8 mouse cellular contexts compared by ENCODE assay signal in the genomic region with DNA sequence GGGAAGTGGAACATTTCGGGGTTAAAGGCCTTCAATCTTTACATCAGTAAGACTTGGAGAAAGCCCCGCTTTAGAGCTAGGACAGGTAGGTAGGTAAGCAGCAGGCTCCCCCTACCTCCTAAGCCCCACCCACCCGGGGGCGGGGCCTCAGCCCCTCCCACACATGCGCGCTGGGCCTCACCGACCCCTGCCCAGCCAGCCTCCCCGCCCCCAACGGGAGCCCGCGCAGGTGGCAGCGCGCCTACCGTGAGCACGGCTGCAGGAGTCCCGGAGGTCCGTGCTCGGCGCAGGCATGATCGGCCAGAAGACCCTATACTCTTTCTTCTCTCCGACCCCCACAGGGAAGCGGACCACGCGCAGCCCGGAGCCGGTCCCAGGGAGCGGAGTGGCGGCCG. TPM values are rescaled to one million over a fixed set of nuclear protein-coding genes. Genes with fewer than 3 reads are reported as not detected.
DNase-seq lines count a peak whose midpoint lies in the region; ATAC-seq and TF ChIP-seq lines count a peak whose summit lies in the region.

TSS of gene Ung (plus strand) at position 176 of the 395 bp plus-strand sequence.

- peak within 1 kb of the TSS; percentile 98 for H3K4me2 ChIP-seq in forebrain, embryonic 15.5 days (replicated peaks)
- peak within 1 kb of the TSS; percentile 98 for H3K4me2 ChIP-seq in hindbrain, postnatal 0 days (ENCODE audit: low read depth, low read length)
- H3K4me2 ChIP-seq in liver, embryonic 16.5 days (ENCODE audit: low read depth, low read length), result peak within 1 kb of the TSS; percentile 100

- intact Hi-C loops in left cerebral cortex, postnatal 25 days (cut with DNase I), result loop anchor here (10.0 kb wide), 1 partner anchor 175 kb away; no protein-coding TSS in a partner anchor

- no peaks in the 10 kb centered on the region for H3K27me3 ChIP-seq in forebrain, embryonic 15.5 days
- no peaks in the 10 kb centered on the region for H3K27me3 ChIP-seq in hindbrain, postnatal 0 days (ENCODE audit: insufficient read depth, low read length)
- no peaks in the 10 kb centered on the region for H3K27me3 ChIP-seq in liver, embryonic 16.5 days (ENCODE audit: control insufficient read depth, insufficient read depth, low read depth, low read length)

- H3K36me3 ChIP-seq in forebrain, embryonic 15.5 days, result 0 out of 2 replicates have a peak, but pooled peaks cover 2% of the 10 kb centered on the region
- no peaks in the 10 kb centered on the region for H3K36me3 ChIP-seq in hindbrain, postnatal 0 days (ENCODE audit: insufficient read depth, low read length)
- no peaks in the 10 kb centered on the region for H3K36me3 ChIP-seq in liver, embryonic 16.5 days (ENCODE audit: control insufficient read depth, insufficient read depth)

- no peaks in the 10 kb centered on the region for H3K9me3 ChIP-seq in forebrain, embryonic 15.5 days
- no peaks in the 10 kb centered on the region for H3K9me3 ChIP-seq in hindbrain, postnatal 0 days (ENCODE audit: low read length)
- H3K9me3 ChIP-seq in liver, embryonic 16.5 days (replicated peaks; ENCODE audit: control insufficient read depth, low read length), result no peaks in the 10 kb centered on the region

- TF ChIP-seq CTCF in hindbrain, postnatal 0 days (IDR thresholded peaks at IDR 0.05; ENCODE audit: low read depth), result no peak
- TF ChIP-seq CTCF in olfactory bulb, adult 2 months (IDR thresholded peaks at IDR 0.05; ENCODE audit: insufficient read depth, low read depth, low read length), result no peak

- DNase-seq in heart, adult 18-20 months, result no peak
- no peak for DNase-seq in heart, adult 11 months
- peak; percentile 15 for DNase-seq in c-Kit-negative CD71-positive TER-119-positive erythroid progenitor cells, embryonic 14.5 days (ENCODE audit: low read depth, low spot score)
- DNase-seq in hindbrain, postnatal 0 days (ENCODE audit: low spot score), result peak; percentile 81
- no peak for DNase-seq in left cerebral cortex, postnatal 25 days (ENCODE audit: low spot score in 2 of 2)

- peak; percentile 41 for ATAC-seq in forebrain, embryonic 15.5 days (replicated peaks)
- peak; percentile 35 for ATAC-seq in hindbrain, postnatal 0 days
- ATAC-seq in liver, embryonic 16.5 days (ENCODE audit: low read depth), result peak; percentile 22; the same call in 1 of the 2 replicates

- H3K4me1 ChIP-seq in forebrain, embryonic 15.5 days, result peaks cover 24% of the 10 kb centered on the region
- H3K4me1 ChIP-seq in hindbrain, postnatal 0 days (ENCODE audit: insufficient read depth, low read length), result no peaks in the 10 kb centered on the region; the same call in 1 of the 2 replicates
- H3K4me1 ChIP-seq in liver, embryonic 16.5 days (ENCODE audit: control insufficient read depth, low read depth, low read length), result peaks cover 56% of the 10 kb centered on the region
- H3K4me1 ChIP-seq in olfactory bulb, adult 2 months (ENCODE audit: control insufficient read depth, insufficient read depth, low read length), result peaks cover 28% of the 10 kb centered on the region

- peak within 1 kb of the TSS; percentile 53 for H3K27ac ChIP-seq in forebrain, embryonic 15.5 days (replicated peaks)
- H3K27ac ChIP-seq in hindbrain, postnatal 0 days, result peak within 1 kb of the TSS; percentile 56; the same call in 1 of the 2 replicates
- peak within 1 kb of the TSS; percentile 74 for H3K27ac ChIP-seq in liver, embryonic 16.5 days (ENCODE audit: low read length)
- no peak within 1 kb of the TSS for H3K27ac ChIP-seq in olfactory bulb, adult 2 months (ENCODE audit: insufficient read depth, low read depth, low read length)

- peak within 1 kb of the TSS; percentile 84 for H3K4me3 ChIP-seq in forebrain, embryonic 15.5 days
- H3K4me3 ChIP-seq in hindbrain, postnatal 0 days (ENCODE audit: low read length), result peak within 1 kb of the TSS; percentile 80
- peak within 1 kb of the TSS; percentile 79 for H3K4me3 ChIP-seq in liver, embryonic 16.5 days (ENCODE audit: low read depth, low read length)
- peak within 1 kb of the TSS; percentile 97 for H3K4me3 ChIP-seq in olfactory bulb, adult 2 months (ENCODE audit: insufficient read depth, low read depth, low read length)

- under 1% methylated on average over 29 of the region's 29 CpGs for WGBS in forebrain, embryonic 15.5 days
- under 1% methylated on average over 29 of the region's 29 CpGs for WGBS in hindbrain, postnatal 0 days
- 2% methylated on average over 29 of the region's 29 CpGs for WGBS in liver, embryonic 16.5 days (ENCODE audit: insufficient replicate concordance)
- under 1% methylated on average over 29 of the region's 29 CpGs for WGBS in olfactory bulb, adult 2 months

- TF ChIP-seq POLR2A in olfactory bulb, adult 2 months (IDR thresholded peaks at IDR 0.05; ENCODE audit: insufficient read depth, low read depth, low read length), result no peak

- H3K9ac ChIP-seq in forebrain, embryonic 15.5 days (replicated peaks), result peak within 1 kb of the TSS; percentile 57
- H3K9ac ChIP-seq in hindbrain, postnatal 0 days (replicated peaks; ENCODE audit: low read length), result peak within 1 kb of the TSS; percentile 52
- peak within 1 kb of the TSS; percentile 65 for H3K9ac ChIP-seq in liver, embryonic 16.5 days (ENCODE audit: low read depth, low read length)

RNA-seq across cellular contexts. Expression of gene Ung, which starts in this region (rescaled TPM):
- 10 to 100 TPM; 24.8 to 26.0 TPM for total RNA-seq in heart, adult 18-20 months (2021)
- polyA plus RNA-seq in forebrain, embryonic 15.5 days (2015; fragmentation: Nextera tagmentation; extraction: Ambion mirVana), result 22.7 and 25.8 TPM in 2 replicates
- 13.8 and 15.5 TPM in 2 replicates for total RNA-seq in hindbrain, postnatal 0 days (2014; rRNA removed)
- 13.8 and 14.0 TPM in 2 replicates for polyA plus RNA-seq in hindbrain, postnatal 0 days (2015; fragmentation: Nextera tagmentation; extraction: Ambion mirVana)
- 13.7 and 15.2 TPM in 2 replicates for polyA plus RNA-seq in liver, embryonic 16.5 days (2015; fragmentation: Nextera tagmentation; extraction: Ambion mirVana)
- not detected in 2 replicates for polyA plus RNA-seq in olfactory bulb, adult 2 months (2012; ENCODE audit: insufficient read depth, insufficient read length, low replicate concordance, missing spikeins)
- 1 to 10 TPM; 3.4 to 4.9 TPM for total RNA-seq in left cerebral cortex, postnatal 25 days (2021)

Comparison
In these comparisons a context has a peak if more than half of its experiments do, and no peak if none do; other contexts are left out.
1. RNA of gene Ung (polyA plus RNA-seq): 22.7 to 25.8 TPM in forebrain, embryonic 15.5 days, 13.8 to 14.0 TPM in hindbrain, postnatal 0 days and 13.7 to 15.2 TPM in liver, embryonic 16.5 days; not detected in olfactory bulb, adult 2 months; every median in the first group is over 10 times any median in the second.
2. DNase-seq: peak in c-Kit-negative CD71-positive TER-119-positive erythroid progenitor cells, embryonic 14.5 days (single experiment) and hindbrain, postnatal 0 days (single experiment); none in heart, adult 18-20 months (0 of 2), heart, adult 11 months (single experiment) and left cerebral cortex, postnatal 25 days (0 of 2).
3. Peak in every context shown above with its lines, with median percentiles within 50 percentile points of each other: ATAC-seq, H3K4me2 ChIP-seq, H3K4me3 ChIP-seq and H3K9ac ChIP-seq.